Mouse (Mus musculus) liver, adult 2 months (tissue): ENCODE data around the gene Cyp2d22. TPM values are rescaled to one million over a fixed set of nuclear protein-coding genes. Genes with fewer than 3 reads are reported as not detected.

Experiments
- DNase-seq: peaks from one replicate; pipeline ENCODE4 v3.0.0-alpha.2; 2011; ENCODE audit warnings: low read depth, low spot score; ENCODE audit errors: extremely low read depth
- H3K27ac ChIP-seq: fragments of 200-500 bp; replicated peaks from 2 replicates; pipeline ENCODE4 v1.5.1; 2012; ENCODE audit warnings: low read depth, mild to moderate bottlenecking, control low read depth, inconsistent platforms, low read length; ENCODE audit not compliant: insufficient read depth
- H3K27me3 ChIP-seq: fragments of 200-500 bp; 2 replicates; pipeline ENCODE4 v1.6.1; 2012; ENCODE audit warnings: mild to moderate bottlenecking, moderate library complexity, low read length, inconsistent platforms; ENCODE audit not compliant: control insufficient read depth, insufficient read depth
- H3K36me3 ChIP-seq: fragments of 200-500 bp; 2 replicates; pipeline ENCODE4 v1.6.1; 2012; ENCODE audit warnings: low read length, inconsistent platforms; ENCODE audit not compliant: control insufficient read depth, insufficient read depth
- H3K4me1 ChIP-seq: fragments of 200-500 bp; 2 replicates; pipeline ENCODE4 v1.6.1; 2011; ENCODE audit warnings: low read length; ENCODE audit not compliant: control insufficient read depth, insufficient read depth
- H3K4me3 ChIP-seq: fragments of 200-500 bp; 2 replicates; pipeline ENCODE4 v1.5.1; 2011; ENCODE audit warnings: low read depth, mild to moderate bottlenecking, control low read depth, low read length, moderate library complexity; ENCODE audit not compliant: insufficient read depth
- H3K79me2 ChIP-seq: fragments of 200-500 bp; 2 replicates; pipeline ENCODE4 v1.6.1; 2012; ENCODE audit warnings: inconsistent platforms, mild to moderate bottlenecking, low read length, moderate library complexity; ENCODE audit not compliant: control insufficient read depth, insufficient read depth
- H3K9ac ChIP-seq: fragments of 200-500 bp; 2 replicates; pipeline ENCODE4 v1.6.1; 2012; ENCODE audit warnings: low read depth, mild to moderate bottlenecking, control low read depth, inconsistent platforms, low read length
- CTCF ChIP-seq: fragments of 200-500 bp; IDR thresholded peaks from 2 replicates; pipeline ENCODE4 v1.5.1; 2011; ENCODE audit warnings: low read depth, low read length, control low read depth
- POLR2A ChIP-seq: fragments of 200-500 bp; IDR thresholded peaks from 2 replicates; pipeline ENCODE4 v1.6.1; 2011; ENCODE audit warnings: low read length, control low read depth; ENCODE audit not compliant: insufficient read depth; ENCODE audit errors: extremely low read depth
- WGBS: fragments of 180-500 bp; shearing (Covaris S2); methylation state at CpG from one replicate; pipeline ENCODE4 v1.1.7; 2018; 5-methylcytosine and 5-hydroxymethylcytosine counted together
- polyA plus RNA-seq: library from polyadenylated mRNA; depleted of rRNA; stranded (reverse); fragments of >200 nt; gene quantifications from 2 replicates; pipeline ENCODE4 v1.2.3, GENCODE M21; 2012
- total RNA-seq: library from RNA; depleted of rRNA; stranded (reverse); fragments of >200 nt; gene quantifications from 2 replicates; pipeline ENCODE4 v1.2.3, GENCODE M21; 2014

The Cyp2d22 gene
- total and polyA plus RNA-seq, 2 experiments = 83.3 to 337 TPM

DNA sequence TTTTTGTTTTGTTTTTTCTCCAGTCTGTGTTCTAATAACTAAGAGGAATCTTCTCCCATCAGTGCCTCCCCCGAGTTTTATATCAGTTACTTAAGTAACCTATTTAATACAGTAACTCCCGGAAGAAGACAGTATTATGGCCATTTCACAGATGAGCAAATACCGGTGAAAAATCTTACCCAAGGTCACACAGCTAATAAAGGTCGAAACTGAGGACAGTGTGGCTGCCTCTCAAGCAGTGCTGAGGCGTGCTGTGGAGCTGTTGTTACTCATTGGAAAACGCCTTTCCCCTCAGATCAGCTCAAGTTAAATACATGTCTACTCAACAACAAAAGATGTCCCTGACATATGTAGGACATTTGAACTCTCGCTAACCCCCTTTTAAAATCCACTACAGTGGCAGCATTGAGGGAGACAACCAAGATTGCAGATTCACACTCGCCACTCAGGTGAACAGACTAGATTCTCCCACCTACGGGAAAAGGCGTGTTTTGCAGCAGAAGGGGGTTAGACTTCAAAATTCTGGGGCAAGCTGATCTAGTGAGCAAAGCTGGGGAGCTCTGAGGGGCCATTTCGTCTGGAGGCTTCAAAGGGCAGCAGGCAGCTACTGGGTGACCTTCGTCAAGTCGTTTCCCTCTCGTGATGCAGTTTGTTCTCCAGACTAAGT is 26.8 kb downstream of the Cyp2d22 start:
- Histone ChIP-seq H3K27me3 (no peaks in the 10 kb centered on the region), H3K79me2 (peaks cover 24% of the 10 kb centered on the region), H3K36me3 (peaks cover 17% of the 10 kb centered on the region), H3K4me3 (peak overlapping the region; percentile 90), H3K9ac (peak overlapping the region; percentile 97), H3K4me1 (peaks cover 25% of the 10 kb centered on the region), H3K27ac (peak overlapping the region; percentile 95)
- DNase-seq = peak; percentile 60
- TF ChIP-seq POLR2A (no peak), CTCF (no peak)
- 6% methylated on average over 14 of the region's 14 CpGs for WGBS

DNA sequence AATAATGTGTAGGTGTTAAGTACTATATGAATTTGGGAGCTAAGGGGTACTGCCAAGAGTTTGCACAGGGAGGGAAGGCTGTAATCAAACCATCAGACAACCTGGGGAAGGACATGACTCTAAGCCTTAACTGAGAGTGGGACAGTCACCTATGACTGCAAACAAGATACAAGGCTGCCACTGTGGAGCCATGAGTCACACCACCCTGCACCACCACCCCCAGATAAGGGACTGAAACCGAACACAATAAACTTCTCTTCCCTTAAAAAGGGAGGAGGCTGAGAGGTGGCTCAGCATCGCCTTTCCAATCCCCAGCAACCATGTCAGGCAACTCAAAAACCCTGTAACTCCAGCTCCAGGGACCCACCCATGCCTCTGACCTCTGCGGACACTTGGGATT is 28.6 kb downstream of the Cyp2d22 start:
- no peak for TF ChIP-seq CTCF
- TF ChIP-seq POLR2A = no peak
- H3K36me3 ChIP-seq = peaks cover 20% of the 10 kb centered on the region
- H3K4me1 ChIP-seq = peaks cover 39% of the 10 kb centered on the region
- no peaks in the 10 kb centered on the region for H3K27me3 ChIP-seq
- DNase-seq = peak; percentile 36
- peaks cover 27% of the 10 kb centered on the region for H3K79me2 ChIP-seq
- H3K4me3 ChIP-seq = no peak overlapping the region
- peak overlapping the region; percentile 95 for H3K27ac ChIP-seq
- H3K9ac ChIP-seq = peak overlapping the region; percentile 46
- 18% methylated on average over 3 of the region's 3 CpGs for WGBS

DNA sequence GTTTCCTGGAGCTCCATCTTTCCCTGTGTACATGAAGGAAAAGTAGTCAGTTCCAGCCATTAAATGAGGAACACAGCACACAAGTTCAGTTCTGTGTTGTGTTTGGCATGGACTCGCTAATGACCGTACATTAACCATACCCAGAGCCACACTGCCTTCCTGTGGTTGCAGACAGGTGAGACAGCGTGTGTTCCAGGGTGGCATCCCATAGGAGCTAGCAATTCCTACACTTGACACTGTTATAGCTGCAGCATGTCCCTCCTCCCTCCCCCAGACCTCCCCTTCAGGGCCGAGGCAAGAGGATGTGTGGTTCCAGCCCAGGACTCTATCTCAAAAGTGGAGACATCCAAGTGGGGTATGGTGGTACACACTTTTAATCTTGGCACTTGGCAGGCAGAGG is 29.7 kb downstream of the Cyp2d22 start:
- Histone ChIP-seq H3K4me3 (no peak overlapping the region), H3K27me3 (no peaks in the 10 kb centered on the region), H3K4me1 (peaks cover 39% of the 10 kb centered on the region), H3K36me3 (peaks cover 20% of the 10 kb centered on the region), H3K27ac (peak overlapping the region; percentile 59), H3K79me2 (peaks cover 27% of the 10 kb centered on the region), H3K9ac (peak overlapping the region; percentile 7; the same call in 1 of the 2 replicates)
- no peak for DNase-seq
- 26% methylated on average over 4 of the region's 4 CpGs for WGBS
- TF ChIP-seq CTCF (peak; percentile 35), POLR2A (no peak)

DNA sequence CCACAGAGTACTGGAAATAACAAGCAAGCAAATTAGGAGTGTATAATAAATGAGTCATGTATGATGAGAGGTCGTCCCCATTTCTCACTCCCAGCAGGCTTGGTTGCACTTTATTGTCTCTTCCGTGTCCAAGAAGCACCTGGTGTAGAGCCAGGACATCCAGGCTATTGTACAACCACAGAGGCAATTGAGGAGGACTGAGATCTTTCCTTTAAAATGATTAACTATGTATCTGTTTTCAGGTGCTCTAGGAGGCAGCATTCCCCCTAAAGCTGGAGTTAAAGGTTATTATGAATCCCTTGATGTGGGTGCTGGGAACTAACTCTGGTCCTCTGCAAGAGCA is 31.1 kb downstream of the Cyp2d22 start:
- no peak overlapping the region for H3K4me3 ChIP-seq
- H3K79me2 ChIP-seq = peaks cover 27% of the 10 kb centered on the region
- H3K36me3 ChIP-seq = peaks cover 20% of the 10 kb centered on the region
- no peak overlapping the region for H3K27ac ChIP-seq
- H3K9ac ChIP-seq = no peak overlapping the region
- DNase-seq = no peak
- H3K27me3 ChIP-seq = no peaks in the 10 kb centered on the region
- peaks cover 39% of the 10 kb centered on the region for H3K4me1 ChIP-seq
- TF ChIP-seq CTCF = no peak
- TF ChIP-seq POLR2A = no peak
- 34% methylated on average over 2 of the region's 2 CpGs for WGBS

DNA sequence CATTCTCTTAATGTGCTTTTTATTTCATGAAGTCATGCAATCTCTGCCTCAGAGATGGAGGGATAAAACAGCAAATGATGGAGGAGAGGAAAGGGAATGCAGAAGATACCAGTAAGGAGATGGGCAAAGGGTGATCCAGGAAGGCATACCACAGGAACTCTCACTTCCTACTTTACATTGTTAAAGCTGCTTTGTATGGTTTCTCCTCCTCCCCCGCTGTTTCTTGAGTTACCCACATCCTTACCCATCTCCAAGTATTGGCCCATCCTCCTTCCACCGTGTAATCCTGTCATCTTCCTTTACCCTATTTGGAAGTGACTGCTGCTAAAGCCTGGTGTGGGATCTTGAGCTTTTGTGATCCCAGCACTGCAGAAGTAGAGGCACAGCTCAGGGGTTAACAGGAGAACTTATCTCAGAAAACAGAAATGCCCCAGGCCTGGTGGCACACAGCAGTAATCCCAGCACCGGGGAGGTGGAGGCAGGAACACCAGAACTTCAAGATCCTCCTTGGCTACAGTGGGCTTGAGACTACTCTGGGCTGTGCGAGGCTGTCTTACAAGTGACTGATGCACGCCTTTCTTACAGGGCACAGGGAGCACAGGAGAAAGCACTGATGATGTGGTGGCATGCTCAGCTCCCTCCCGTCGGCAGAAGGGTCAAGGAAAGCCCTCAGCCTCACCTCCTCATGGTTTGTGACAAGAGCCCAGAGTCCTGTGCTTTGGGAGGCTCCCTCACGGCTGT is 31.6 kb downstream of the Cyp2d22 start:
- Histone ChIP-seq H3K36me3 (peaks cover 20% of the 10 kb centered on the region), H3K27me3 (no peaks in the 10 kb centered on the region), H3K4me3 (no peak overlapping the region), H3K79me2 (peaks cover 21% of the 10 kb centered on the region; the same call in 1 of the 2 replicates), H3K4me1 (peaks cover 39% of the 10 kb centered on the region), H3K9ac (no peak overlapping the region), H3K27ac (no peak overlapping the region)
- no peak for DNase-seq
- TF ChIP-seq CTCF (no peak), POLR2A (no peak)
- WGBS = 80% methylated on average over 8 of the region's 8 CpGs

DNA sequence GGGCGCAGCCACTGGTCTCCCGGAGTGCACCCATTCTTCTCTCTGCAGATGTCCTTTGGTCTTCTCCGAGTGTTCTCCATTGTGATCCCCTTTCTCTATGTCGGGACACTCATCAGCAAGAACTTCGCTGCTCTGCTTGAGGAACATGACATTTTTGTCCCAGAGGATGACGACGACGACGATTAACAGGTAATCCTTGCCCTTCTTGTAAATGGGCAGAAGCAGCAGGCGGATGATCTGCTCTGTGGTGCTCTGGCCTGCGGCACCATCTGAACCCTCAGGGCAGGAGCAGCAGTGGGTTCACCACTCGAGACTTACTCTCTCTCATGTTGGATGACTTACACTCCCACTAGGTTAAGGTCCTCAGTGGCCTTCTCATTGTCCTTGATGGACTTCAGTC is 32.2 kb downstream of the Cyp2d22 start:
- TF ChIP-seq POLR2A (no peak), CTCF (no peak)
- Histone ChIP-seq H3K4me1 (peaks cover 39% of the 10 kb centered on the region), H3K4me3 (no peak overlapping the region), H3K27me3 (no peaks in the 10 kb centered on the region), H3K27ac (no peak overlapping the region), H3K36me3 (peaks cover 20% of the 10 kb centered on the region), H3K9ac (no peak overlapping the region), H3K79me2 (peaks cover 18% of the 10 kb centered on the region; the same call in 1 of the 2 replicates)
- 94% methylated on average over 12 of the region's 12 CpGs for WGBS
- DNase-seq = no peak
